Mouse (Mus musculus) frontal cortex, postnatal 25 days (tissue): Measurements from ENCODE around the gene Dynlrb2.

Experiments
- DNase-seq, 2 experiments: peaks; one replicate each; pipeline ENCODE4 v3.0.0; 2022; ENCODE audit warnings: low spot score in 2 of 2

The Dynlrb2 gene

DNA sequence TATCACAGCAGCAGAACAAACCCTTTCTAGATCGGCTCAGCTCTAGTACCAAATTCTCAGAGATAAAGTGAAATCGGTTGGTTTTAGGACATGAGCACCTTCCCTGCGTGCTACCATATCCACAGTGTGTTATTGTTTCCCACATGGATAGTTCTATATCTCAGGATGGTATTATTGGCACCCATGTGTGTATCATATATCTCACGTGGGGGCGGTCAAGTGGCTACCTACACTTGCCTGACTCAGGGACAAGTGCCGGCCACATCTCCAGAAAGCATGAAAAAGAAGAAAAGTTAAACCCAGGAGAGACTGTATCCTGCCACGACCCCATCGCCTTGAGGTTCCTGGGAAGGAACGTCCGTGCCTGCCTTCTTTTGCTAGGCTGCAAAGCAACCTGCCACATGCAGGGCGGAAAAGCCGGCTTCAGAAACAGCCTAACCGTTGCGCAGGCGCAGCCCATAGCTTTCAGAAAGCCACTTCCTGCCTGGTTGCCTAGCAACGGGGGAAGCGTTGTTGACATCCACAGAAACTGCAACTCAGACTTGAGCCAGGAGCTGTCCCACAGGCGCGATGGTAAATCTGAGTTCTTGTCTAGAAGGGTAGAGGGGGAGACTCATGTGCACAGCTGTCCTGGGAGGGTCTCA is at the start of gene Dynlrb2:
Gene Dynlrb2 (plus strand): TSS at position 498 of the 644 bp plus-strand sequence.
- peak; percentile 68 to 86 for DNase-seq

DNA sequence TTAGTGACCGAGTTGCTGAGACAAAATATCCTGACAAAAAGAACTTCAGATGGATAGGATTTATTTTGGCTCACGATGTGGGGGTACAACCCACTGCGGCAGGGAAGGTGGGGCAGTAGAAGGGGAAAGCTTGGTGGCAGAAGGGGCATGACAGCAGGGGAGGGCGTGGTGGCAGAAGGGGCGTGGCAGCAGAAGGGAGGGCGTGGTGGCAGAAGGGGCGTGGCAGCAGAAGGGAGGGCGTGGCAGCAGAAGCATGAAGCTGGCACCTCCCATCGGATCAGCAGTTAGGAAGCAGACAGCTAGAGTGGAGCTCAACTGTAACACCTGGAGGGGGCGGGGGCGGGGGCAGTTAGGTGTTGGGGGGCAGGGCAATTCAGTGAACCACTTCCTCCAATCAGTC is 46.2 kb upstream of the Dynlrb2 start:
- no peak for DNase-seq

DNA sequence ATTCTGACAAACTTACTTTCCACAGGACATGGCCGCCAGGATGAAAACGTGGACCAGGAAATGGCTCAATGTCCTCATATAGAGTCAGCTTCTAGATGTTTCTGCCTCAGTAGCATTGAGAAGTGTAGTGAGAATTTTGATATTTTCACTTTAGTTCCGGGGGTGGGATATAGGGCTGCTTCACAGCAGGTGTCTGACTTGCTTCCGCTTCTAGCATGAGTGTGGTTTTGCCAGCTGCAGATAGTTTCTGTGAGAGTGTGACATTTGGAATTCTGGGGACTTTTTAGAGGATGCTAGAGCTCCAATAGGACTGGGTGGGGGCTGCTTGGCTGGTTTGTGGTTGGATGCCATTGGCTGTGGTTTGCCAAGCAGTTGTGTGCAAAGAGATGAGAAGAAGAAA is 43.3 kb upstream of the Dynlrb2 start:
- DNase-seq, result no peak

DNA sequence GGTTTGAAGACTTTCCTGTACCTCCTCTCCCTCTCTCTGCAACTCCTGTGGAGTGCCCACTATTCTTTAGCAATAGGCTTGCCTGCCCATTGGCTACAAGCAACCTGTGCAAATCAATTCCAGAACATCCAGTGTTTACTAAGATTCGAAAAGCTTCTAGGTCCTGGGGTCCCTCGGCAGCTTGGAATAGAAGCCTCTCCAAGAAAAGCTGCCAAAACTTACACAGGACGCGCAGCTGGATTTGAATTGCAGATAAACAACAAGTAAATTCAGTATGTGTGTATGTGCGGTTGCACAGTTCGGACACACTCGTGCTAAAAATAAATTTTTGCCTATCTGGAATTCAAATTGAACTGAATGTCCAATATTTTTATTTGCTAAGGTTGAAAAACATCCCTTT is 38.2 kb upstream of the Dynlrb2 start:
- DNase-seq, result no peak

DNA sequence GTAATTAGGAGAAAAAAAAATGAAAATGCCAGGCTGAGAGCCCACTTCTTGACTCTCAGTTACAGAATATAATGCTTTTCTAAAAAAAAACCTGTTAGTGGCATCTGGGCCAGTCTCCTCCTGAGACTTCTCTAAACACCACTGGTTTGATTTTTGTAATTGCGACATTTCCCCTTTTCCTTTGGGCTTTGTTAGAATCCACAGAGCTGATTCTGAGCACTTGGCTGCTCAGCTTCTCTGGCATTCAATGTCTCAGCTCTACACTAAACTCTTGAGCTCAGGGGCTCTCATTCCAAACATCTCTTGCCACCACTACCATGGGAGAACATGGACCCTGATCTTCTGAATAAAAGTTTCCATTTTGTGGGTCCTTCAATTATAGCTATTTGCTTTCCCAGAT is 37.7 kb upstream of the Dynlrb2 start:
- no peak for DNase-seq

DNA sequence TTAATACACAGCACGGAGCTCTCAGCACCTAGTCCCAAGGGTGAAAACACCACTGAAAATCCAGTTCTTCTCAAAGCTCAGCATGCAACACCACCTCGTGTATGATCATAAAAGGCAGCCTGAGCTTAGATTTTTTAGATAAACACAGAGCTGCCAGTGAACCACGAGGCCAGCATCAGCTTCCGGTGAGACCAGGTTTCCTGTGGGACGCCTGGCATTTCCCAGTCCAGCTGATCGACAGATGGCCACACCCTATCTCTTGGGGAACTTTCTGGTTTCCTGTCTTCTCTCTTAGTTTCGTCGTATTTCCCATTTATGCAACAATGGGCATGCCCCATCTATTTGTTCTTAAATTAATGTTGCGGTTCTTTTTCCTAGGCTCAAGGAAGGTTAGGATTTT is 26.8 kb upstream of the Dynlrb2 start:
- DNase-seq, result no peak

DNA sequence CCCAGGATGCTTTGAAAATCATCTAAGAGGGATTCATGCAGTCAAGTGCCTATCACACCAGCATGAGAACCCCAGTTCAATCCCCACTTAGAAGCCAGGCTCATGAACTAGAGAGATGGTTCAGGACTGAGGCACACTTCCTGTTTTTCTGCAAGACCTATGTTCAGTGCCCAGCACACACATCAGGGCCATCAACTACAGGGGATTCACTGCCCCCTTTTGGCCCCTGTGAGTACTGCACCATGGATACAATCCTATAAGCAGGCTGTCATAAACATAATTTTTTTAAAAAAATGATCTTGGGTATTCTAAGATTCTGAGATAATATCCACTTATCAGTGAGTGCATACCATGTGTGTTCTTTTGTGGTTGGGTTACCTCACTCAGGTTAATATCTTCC is 26.1 kb upstream of the Dynlrb2 start:
- DNase-seq, result no peak

DNA sequence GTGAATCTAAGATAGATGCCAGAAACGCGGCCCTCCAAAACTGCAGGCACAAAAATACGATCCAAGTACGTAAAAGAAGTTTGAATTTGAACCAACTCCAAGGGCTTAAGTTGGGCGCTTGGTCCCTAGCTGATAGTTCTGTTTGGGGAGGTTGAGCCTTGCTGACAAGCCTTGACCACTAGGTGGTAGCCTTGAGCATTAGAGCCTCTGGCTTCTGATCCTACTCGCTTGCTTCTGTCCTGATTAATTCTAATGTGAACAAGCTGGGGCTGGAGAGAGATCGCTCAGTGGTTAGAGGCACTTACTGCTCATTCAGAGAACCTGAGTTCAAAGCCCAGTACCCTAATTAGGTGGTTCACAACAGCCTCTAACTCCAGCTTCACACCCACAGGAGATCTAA is 23.9 kb upstream of the Dynlrb2 start:
- DNase-seq, result peak; percentile 17 to 39

DNA sequence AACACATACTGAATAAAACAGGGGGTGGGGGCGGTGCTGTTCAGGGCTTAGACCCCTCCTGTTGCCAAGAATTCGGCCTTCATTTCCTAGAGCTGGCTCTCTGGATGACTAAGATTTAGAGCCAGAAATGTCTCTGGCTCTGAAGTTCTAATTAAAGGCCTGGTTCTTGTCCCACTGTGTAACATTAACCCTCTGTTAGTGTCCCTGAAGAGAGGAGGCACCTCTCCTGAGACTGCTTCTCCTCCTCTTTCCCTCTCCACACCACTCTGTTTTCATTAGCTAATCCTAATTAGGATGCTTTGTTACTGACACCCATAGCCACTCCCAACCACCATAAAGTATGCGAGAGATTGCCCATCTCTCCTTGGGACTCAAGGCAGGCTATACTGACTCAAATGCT is 22.0 kb upstream of the Dynlrb2 start:
- no peak for DNase-seq

DNA sequence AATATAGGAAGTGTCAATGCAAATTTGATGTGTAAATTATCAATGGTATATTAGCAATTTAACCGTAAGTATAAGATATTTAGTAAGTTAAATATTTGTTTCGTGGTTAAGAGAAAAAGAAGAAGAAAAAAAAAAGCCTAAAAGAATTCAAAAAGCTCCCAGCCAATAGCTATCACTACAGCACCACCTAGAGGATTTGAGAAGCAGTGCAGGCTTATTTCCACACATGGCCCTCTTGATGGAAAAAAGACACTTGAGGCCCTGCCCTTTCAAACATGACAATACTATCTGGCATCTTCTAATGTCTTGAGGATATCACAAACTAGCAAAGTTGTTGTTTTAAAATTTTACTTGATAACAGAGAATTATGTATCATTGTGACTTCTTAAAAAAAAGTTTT is 20.7 kb upstream of the Dynlrb2 start:
- DNase-seq, result no peak

DNA sequence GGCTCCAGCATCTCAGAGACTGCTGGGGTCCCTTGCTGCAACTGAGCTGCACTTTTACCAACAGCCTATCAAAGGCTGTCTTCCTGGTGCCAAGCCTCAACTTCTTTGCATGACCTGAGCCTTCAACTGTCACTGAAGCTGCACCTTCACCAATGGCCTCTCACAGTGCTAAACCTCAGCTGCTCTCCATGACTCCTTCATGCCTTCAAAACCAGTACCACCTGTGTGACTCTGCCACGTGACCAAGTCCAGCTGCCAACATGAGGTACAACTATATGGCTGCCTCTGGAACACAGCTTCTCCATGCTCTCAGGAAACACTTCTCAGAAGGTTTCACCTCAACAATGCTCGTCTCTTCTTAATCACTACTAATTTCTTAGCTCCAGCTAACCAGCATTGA is 16.2 kb upstream of the Dynlrb2 start:
- DNase-seq, result no peak

DNA sequence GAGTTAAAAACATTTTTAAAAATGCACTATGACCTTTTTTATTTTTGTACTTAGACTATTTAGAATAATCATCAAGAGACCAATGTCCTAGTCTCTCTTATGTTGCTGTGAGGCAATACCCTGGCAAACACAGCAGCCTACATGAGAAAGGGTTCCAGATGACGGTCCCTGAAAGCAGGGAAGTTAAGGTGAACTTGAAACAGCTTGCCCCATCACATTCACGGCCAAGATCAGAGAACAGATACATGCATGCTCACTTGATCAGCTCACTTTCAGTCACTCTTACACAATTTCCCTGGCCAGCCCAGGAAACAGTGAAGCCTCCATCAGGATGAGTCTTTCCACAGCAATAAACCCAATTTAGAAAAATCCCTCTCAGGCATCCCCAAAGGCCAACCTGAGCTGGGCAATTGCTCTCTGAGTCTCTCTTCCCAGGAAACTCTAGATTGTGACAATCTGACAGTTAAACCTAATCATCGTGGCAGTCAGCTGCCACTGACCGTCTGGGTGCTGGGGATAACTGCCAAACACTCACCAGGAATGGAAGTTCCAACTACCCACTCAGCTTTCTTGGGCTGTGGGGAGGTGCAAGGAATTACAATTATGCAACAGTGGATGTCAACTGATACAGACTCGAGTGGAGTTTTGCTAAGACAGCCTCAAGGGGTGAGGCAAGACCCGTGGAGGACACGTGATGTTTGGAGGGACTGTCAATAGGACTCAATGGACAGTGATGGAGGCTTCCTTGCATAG is 4.5 kb upstream of the Dynlrb2 start:
- no peak for DNase-seq

DNA sequence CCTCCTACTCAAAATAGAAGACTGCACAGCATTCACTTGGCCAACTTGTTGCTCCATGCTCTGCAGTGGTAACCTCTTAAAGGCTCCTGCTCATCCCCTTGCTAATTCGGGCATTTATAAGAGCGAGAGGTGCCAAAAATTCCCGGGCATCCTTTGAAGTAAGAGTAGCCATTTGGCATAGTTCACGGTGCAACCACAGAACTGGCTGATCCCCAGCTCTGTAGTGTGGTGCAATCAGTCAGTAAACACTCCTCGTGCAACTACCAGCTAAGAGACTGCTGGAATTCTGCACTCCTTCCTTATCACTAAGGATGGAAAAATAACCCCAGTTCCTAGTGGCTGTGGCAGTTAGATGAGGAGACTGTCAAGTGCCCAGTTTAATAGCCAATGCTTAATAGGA is 3.9 kb downstream of the Dynlrb2 start:
- DNase-seq, result no peak

DNA sequence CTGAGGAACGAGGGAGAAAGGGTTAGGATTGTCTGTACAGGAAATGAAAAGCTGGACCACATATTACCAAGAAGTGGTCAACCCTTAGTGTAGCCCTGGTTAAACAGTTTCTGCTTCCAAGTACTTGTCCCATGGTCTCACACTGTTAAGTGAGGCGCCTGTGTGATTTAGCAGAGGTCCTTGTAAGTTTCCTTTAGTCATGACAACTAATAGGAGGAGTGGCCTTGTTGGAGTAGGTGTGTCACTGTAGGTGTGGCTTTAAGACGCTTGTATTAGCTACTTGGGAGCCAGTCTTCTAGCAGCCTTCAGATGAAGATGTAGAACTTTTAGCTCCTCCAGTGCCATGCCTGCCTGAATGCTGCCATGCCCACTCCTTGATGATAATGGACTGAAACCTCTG is 4.5 kb downstream of the Dynlrb2 start:
- DNase-seq, result no peak

DNA sequence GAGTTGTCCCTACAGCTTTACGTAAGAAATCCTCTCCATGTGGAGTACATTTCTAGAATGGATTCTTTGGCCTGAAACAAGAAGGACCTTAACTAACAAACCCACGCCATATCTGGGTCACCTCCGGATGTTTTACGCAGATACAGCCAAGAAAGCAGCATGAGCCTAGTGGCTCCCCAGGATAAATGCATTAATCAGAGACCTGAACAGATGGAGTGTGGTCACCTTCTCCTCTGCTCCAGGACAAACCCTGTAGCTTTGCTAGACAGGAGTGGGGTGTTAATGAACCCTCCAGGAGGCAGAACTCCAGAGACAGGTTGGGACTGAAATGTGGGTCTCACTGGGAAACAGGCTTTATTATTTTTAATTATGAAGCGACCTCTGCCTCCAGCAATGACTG is 14.9 kb downstream of the Dynlrb2 start:
- DNase-seq, result no peak

DNA sequence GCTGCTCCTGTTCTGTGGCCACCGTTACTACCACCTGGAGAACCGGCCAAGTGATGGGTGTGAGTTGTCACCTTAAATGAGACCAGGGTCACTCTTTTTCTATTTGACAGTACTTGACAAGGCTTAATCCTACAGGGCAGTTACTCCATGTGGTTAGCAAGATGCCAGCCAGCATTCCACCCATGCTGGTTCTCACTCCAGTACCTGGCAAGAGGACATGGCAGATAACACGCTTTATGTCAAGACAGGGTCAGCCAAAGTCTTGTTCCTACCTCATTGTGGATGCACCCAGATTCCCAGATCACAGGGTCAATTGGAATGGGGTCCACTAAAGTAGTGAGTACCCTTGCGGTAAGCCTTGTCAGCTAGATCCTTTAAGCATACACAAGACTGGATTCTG is 16.4 kb downstream of the Dynlrb2 start:
- DNase-seq, result no peak

DNA sequence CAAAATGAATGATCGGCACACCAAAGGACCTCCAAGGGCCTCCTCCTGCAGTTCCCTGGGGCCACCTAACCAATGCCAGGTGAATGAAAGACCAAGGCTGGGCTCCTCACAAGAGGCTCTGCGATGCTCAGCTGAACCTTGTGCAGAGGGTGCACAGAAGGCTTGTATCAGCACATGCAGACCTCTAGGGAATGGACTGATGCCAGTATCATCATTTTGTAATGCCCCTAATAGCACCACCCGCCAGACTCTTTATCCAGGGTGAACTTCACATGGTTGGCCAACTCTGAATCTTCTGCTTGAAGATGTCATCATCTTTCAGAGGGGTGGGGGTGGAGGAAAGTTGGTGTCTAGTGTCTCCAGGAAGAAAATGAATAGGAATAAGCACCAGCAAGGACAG is 16.9 kb downstream of the Dynlrb2 start:
- no peak for DNase-seq

DNA sequence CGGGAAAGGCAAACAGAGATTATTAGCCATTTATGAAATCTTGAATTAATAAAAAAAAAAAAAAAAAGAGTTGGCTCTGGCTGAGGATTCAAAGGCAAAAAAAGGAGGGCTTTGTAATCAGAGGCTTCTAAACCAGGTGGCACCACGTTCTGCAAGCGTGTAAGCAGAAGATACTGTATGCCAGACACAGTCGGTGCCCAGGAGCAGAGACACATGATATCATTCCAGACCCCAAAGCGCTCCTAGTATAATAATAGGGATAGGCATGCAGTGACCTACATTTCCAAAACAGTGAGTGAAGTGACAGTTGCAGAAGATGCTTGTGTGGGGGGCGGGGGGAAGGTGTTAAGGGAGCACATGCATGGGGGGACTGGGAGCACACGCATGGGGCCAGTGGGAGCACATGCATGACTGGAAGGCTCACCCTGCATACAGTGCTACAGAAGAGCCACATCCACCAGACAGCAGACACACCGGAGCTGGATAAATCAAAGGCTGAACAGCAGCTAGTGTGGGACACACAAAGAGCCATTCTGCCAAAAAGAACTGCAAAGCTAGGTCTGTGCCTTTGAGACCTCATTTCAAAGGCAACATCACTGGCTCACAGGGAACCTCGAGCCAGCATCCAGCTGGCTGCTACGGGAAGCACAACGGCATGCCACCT is 17.5 kb downstream of the Dynlrb2 start:
- DNase-seq, result no peak

DNA sequence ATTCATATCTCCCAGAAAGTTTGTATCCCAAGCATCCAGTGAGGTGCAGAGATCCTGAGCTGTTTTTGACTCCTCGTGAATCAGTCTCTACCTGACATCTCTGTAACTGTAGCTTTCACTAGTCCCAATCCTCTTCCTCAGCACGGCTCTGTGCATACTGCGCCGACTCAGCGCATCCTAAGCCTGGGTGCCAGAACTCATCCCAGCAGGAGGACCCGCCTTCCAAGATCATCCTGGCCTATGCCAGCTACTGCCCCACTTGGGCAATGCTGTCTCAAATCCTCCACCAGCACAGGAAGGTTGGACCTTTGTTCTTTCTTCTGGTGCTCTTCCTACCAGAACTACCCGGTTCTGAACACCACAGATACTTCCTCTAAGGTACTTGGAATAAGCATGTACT is 20.1 kb downstream of the Dynlrb2 start:
- no peak for DNase-seq

DNA sequence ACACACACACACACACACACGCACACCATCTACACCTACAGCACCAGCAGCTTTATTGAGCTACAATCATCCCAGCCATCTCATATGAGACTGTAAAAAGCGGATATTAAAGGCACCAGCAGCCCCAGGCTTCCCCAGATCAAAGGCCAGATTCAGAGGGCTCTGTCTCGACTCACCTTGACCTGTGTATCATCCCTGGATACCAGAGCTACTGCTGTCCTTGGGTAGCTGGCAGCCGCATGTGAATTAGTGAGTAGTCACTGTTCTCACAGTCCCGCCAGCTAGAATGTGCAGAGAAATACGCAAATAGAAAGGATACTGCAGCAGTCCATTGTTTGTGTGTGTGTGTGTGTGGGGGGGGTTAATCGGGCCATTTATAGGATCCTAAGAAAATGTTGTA is 24.0 kb downstream of the Dynlrb2 start:
- DNase-seq, result no peak

DNA sequence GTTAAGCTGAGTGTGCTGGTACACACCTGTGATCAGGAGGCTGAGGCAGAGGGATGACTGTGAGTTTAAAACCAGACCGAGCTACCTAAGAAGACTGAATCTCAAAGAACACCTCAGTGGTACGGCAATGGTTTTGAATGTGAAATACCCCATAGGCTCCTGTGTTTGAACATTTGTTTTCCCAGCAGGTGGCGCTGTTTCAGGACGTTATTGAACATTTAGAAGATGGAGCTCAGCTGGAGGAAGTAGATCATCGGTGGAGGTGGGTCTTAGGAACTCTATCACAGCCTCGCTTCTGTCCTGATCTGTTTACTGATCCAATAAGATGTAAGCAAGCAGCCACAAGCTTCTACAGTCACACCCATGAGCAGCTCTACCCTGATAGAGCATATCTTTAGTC is 28.3 kb downstream of the Dynlrb2 start:
- DNase-seq, result no peak

DNA sequence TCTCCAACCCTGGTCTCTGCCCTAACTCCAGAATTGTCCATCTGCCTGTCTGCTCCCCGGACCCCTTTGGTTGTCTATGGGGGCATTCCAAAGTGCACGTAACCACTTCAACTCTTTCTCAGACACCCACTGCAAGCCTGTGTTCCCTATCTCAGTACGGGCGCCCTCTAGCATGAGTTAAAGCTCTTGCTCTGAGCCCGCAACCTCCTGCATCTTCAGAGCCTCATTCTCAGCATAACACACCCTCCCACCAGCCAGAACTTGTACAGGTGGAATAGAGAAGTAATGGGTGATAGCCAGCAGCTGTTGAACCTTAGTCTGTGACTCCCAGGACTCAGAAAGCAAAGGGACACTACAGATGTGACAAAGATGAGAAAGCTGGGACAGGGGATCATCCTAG is 32.0 kb downstream of the Dynlrb2 start:
- no peak for DNase-seq

DNA sequence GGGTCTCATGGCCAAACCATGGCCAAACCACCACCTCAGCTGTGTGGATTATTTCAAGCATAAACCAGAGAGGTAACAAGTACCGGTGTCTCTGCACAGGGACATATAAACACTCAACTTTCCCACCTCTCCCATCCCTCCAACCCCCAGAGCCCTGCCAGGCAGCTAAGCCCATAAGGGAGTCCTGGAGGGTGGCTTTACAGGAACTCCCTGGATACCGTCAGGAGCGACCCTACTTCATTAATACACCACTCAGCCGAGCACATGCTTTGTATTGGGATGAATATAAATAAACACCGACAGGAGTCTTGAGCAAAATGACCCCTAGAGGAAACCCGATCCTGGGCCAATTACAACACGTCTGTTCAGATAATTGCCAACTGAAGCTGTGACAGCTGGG is 34.0 kb downstream of the Dynlrb2 start:
- DNase-seq, result no peak
